Mouse (Mus musculus) ES-Bruce4 (cell line): Measurements from ENCODE around the gene Disp3. TPM values are rescaled to one million over a fixed set of nuclear protein-coding genes. Genes with fewer than 3 reads are reported as not detected.

Source experiments
- H3K27ac ChIP-seq: 2 replicates; pipeline ENCODE4 v1.5.1; 2012; ENCODE audit warnings: low read length, inconsistent platforms; ENCODE audit not compliant: insufficient read depth
- H3K27me3 ChIP-seq: 2 replicates; pipeline ENCODE4 v1.6.1; 2012; ENCODE audit warnings: mild to moderate bottlenecking, low read length, inconsistent platforms; ENCODE audit not compliant: control insufficient read depth, poor library complexity, insufficient read depth, severe bottlenecking
- H3K36me3 ChIP-seq: 2 replicates; pipeline ENCODE4 v1.6.1; 2012; ENCODE audit warnings: inconsistent platforms, mild to moderate bottlenecking, low read length, moderate library complexity; ENCODE audit not compliant: control insufficient read depth, poor library complexity, insufficient read depth, severe bottlenecking
- H3K4me1 ChIP-seq: one replicate; pipeline ENCODE4 v1.8.1; 2011; ENCODE audit warnings: low read length; ENCODE audit not compliant: control insufficient read depth, insufficient read depth
- H3K4me3 ChIP-seq: 2 replicates; pipeline ENCODE4 v1.5.1; 2011; ENCODE audit warnings: low read depth, mild to moderate bottlenecking, low read length
- H3K9ac ChIP-seq: 2 replicates; pipeline ENCODE4 v1.6.1; 2012; ENCODE audit warnings: low read depth, mild to moderate bottlenecking, inconsistent platforms; ENCODE audit not compliant: poor library complexity, severe bottlenecking
- H3K9me3 ChIP-seq: replicated peaks from 2 replicates; pipeline ENCODE4 v1.6.1; 2012; ENCODE audit warnings: mild to moderate bottlenecking, low read length, inconsistent platforms; ENCODE audit not compliant: control insufficient read depth, poor library complexity, insufficient read depth, severe bottlenecking
- CTCF ChIP-seq: IDR thresholded peaks from one replicate; pipeline ENCODE4 v1.8.1; 2011; ENCODE audit warnings: low read depth, low read length
- EP300 ChIP-seq: IDR thresholded peaks from 2 replicates; pipeline ENCODE4 v1.6.1; 2011; ENCODE audit warnings: low read depth, low read length; ENCODE audit not compliant: insufficient read depth
- POLR2A ChIP-seq: IDR thresholded peaks from one replicate; pipeline ENCODE4 v1.8.1; 2011; ENCODE audit warnings: low read length; ENCODE audit not compliant: insufficient read depth
- polyA plus RNA-seq: library from polyadenylated mRNA; stranded (reverse); fragments of >200 nt; gene quantifications from 2 replicates; pipeline ENCODE4 v1.2.4, GENCODE M21; 2011; ENCODE audit warnings: low read depth; ENCODE audit not compliant: missing spikeins, insufficient read depth, insufficient read length

Disp3 gene
- polyA plus RNA-seq, 1 experiment = 1.0 TPM

- H3K4me3 ChIP-seq = no peak overlapping the region
- H3K27me3 ChIP-seq = no peaks in the 10 kb centered on the region
- H3K9me3 ChIP-seq = no peaks in the 10 kb centered on the region
- H3K9ac ChIP-seq = no peak overlapping the region
- TF ChIP-seq POLR2A = no peak
- no peak for TF ChIP-seq EP300
- no peak for TF ChIP-seq CTCF
- H3K27ac ChIP-seq = no peak overlapping the region
- no peaks in the 10 kb centered on the region for H3K4me1 ChIP-seq
- H3K36me3 ChIP-seq = no peaks in the 10 kb centered on the region
These were observed 9.9 kb upstream of the Disp3 start for GRCm38 (mm10) chr4:148297640-148298039.

GRCm38 (mm10) chr4:148293319-148293718 is 5.6 kb upstream of the Disp3 start:
- Histone ChIP-seq H3K9ac (no peak overlapping the region), H3K4me3 (no peak overlapping the region), H3K4me1 (no peaks in the 10 kb centered on the region), H3K9me3 (no peaks in the 10 kb centered on the region), H3K36me3 (no peaks in the 10 kb centered on the region), H3K27me3 (no peaks in the 10 kb centered on the region), H3K27ac (no peak overlapping the region)
- TF ChIP-seq EP300 = no peak
- no peak for TF ChIP-seq CTCF
- no peak for TF ChIP-seq POLR2A

GRCm38 (mm10) chr4:148291849-148292248 is 4.1 kb upstream of the Disp3 start:
- TF ChIP-seq CTCF (no peak), POLR2A (no peak), EP300 (no peak)

GRCm38 (mm10) chr4:148291080-148291479 is 3.3 kb upstream of the Disp3 start:
- Histone ChIP-seq H3K36me3 (no peaks in the 10 kb centered on the region), H3K27me3 (no peaks in the 10 kb centered on the region), H3K9me3 (no peaks in the 10 kb centered on the region), H3K9ac (no peak overlapping the region), H3K27ac (no peak overlapping the region), H3K4me1 (no peaks in the 10 kb centered on the region), H3K4me3 (no peak overlapping the region)
- TF ChIP-seq EP300 (no peak), CTCF (no peak), POLR2A (no peak)

More at GRCm38 (mm10) chr4:148291849-148292248, 4.1 kb upstream of the Disp3 start:
- no peaks in the 10 kb centered on the region for H3K4me1 ChIP-seq
- no peaks in the 10 kb centered on the region for H3K9me3 ChIP-seq
- no peak overlapping the region for H3K27ac ChIP-seq
- H3K36me3 ChIP-seq = no peaks in the 10 kb centered on the region
- no peak overlapping the region for H3K9ac ChIP-seq
- H3K4me3 ChIP-seq = no peak overlapping the region
- H3K27me3 ChIP-seq = no peaks in the 10 kb centered on the region

GRCm38 (mm10) chr4:148288055-148288549 is 337 bp upstream of the Disp3 start:
- TF ChIP-seq CTCF (peak; percentile 98), POLR2A (no peak)
- Histone ChIP-seq H3K4me1 (no peaks in the 10 kb centered on the region), H3K27me3 (no peaks in the 10 kb centered on the region), H3K9ac (peak overlapping the region; percentile 43), H3K4me3 (0 out of 2 replicates have a peak overlapping the region, but pooled peaks have one; percentile 3), H3K36me3 (no peaks in the 10 kb centered on the region), H3K9me3 (no peaks in the 10 kb centered on the region), H3K27ac (no peak overlapping the region)

- TF ChIP-seq CTCF (no peak), POLR2A (no peak)
- no peaks in the 10 kb centered on the region for H3K27me3 ChIP-seq
These were observed 724 bp downstream of the Disp3 start for GRCm38 (mm10) chr4:148287041-148287440.

More at GRCm38 (mm10) chr4:148287041-148287440, 724 bp downstream of the Disp3 start:
- no peaks in the 10 kb centered on the region for H3K36me3 ChIP-seq
- H3K9ac ChIP-seq = peak overlapping the region; percentile 43; the same call in 1 of the 2 replicates
- H3K4me3 ChIP-seq = peak overlapping the region; percentile 52
- H3K4me1 ChIP-seq = no peaks in the 10 kb centered on the region
- H3K9me3 ChIP-seq = no peaks in the 10 kb centered on the region
- H3K27ac ChIP-seq = no peak overlapping the region
